Mouse (Mus musculus) midbrain, embryonic 15.5 days (tissue): ENCODE results near the gene Ccz1. TPM values are rescaled to one million over a fixed set of nuclear protein-coding genes. Genes with fewer than 3 reads are reported as not detected.
A peak's percentile ranks its signal among the peaks of the same experiment; 100 is the strongest.
"Not testable (repeated sequence)": the region's sequence is repeated elsewhere in the genome, so short reads cannot be mapped to it uniquely, and the experiment has no call there.

Experiments
- ATAC-seq: fragments of 200-750 bp; cut with Nextera tagmentation; replicated peaks from 2 replicates; pipeline ENCODE4 v1.8.0; 2017; ENCODE audit warnings: moderate TSS enrichment
- H3K27ac ChIP-seq: fragments of 300-500 bp; sonication (generic); 2 replicates; pipeline ENCODE4 v1.5.1; 2015; ENCODE audit warnings: mild to moderate bottlenecking, inconsistent platforms
- H3K27me3 ChIP-seq: fragments of 300-500 bp; sonication (generic); replicated peaks from 2 replicates; pipeline ENCODE4 v1.6.1; 2015; ENCODE audit warnings: inconsistent platforms
- H3K36me3 ChIP-seq: fragments of 300-500 bp; sonication (generic); replicated peaks from 2 replicates; pipeline ENCODE4 v1.6.1; 2015; ENCODE audit warnings: inconsistent platforms
- H3K4me1 ChIP-seq: fragments of 300-500 bp; sonication (generic); 2 replicates; pipeline ENCODE4 v1.6.1; 2015; ENCODE audit warnings: inconsistent platforms
- H3K4me2 ChIP-seq: fragments of 300-500 bp; sonication (generic); 2 replicates; pipeline ENCODE4 v1.6.1; 2015; ENCODE audit warnings: inconsistent platforms, mild to moderate bottlenecking, moderate library complexity
- H3K4me3 ChIP-seq: fragments of 300-500 bp; sonication (generic); 2 replicates; pipeline ENCODE4 v1.5.1; 2015; ENCODE audit warnings: mild to moderate bottlenecking, inconsistent platforms
- H3K9ac ChIP-seq: fragments of 300-500 bp; sonication (generic); 2 replicates; pipeline ENCODE4 v1.6.1; 2015; ENCODE audit warnings: mild to moderate bottlenecking, inconsistent platforms
- H3K9me3 ChIP-seq: fragments of 300-500 bp; sonication (generic); 2 replicates; pipeline ENCODE4 v1.6.1; 2016; ENCODE audit warnings: inconsistent platforms
- WGBS: fragments of 180-500 bp; shearing (Covaris S2); methylation state at CpG from one replicate; pipeline ENCODE4 v1.1.7; 2015; ENCODE audit warnings: mixed read lengths; 5-methylcytosine and 5-hydroxymethylcytosine counted together
- polyA plus RNA-seq: library from polyadenylated mRNA; unstranded; fragments of >200 nt; fragmentation: Nextera tagmentation; extraction: Ambion mirVana; gene quantifications from 2 replicates; pipeline ENCODE4 v1.2.1, GENCODE M21; 2015

Gene Ccz1
- polyA plus RNA-seq, 1 experiment from 2014 or later: 77.7 TPM

GRCm38 (mm10) chr5:144032491-144032890, 17.8 kb upstream of the Ccz1 start:
- Histone ChIP-seq H3K4me3 (no peak overlapping the region), H3K36me3 (no peaks in the 10 kb centered on the region), H3K27ac (no peak overlapping the region), H3K4me1 (no peaks in the 10 kb centered on the region), H3K4me2 (no peak overlapping the region), H3K9me3 (no peaks in the 10 kb centered on the region), H3K27me3 (no peaks in the 10 kb centered on the region), H3K9ac (no peak overlapping the region)
- no peak for ATAC-seq
- WGBS: 90% methylated on average over 7 of the region's 7 CpGs

GRCm38 (mm10) chr5:144026620-144027263, 12.1 kb upstream of the Ccz1 start, which contains the start of gene Ocm:
Ocm (minus strand) TSS chr5:144026670.
- Histone ChIP-seq H3K9me3 (no peaks in the 10 kb centered on the region), H3K36me3 (no peaks in the 10 kb centered on the region), H3K27me3 (no peaks in the 10 kb centered on the region), H3K4me2 (no peak within 1 kb of the TSS), H3K4me3 (no peak within 1 kb of the TSS), H3K9ac (no peak within 1 kb of the TSS), H3K27ac (no peak within 1 kb of the TSS), H3K4me1 (no peaks in the 10 kb centered on the region)
- WGBS: 78% methylated on average over 11 of the region's 11 CpGs
- ATAC-seq: no peak

GRCm38 (mm10) chr5:144015845-144016244, 1.2 kb upstream of the Ccz1 start:
- Histone ChIP-seq H3K4me3 (no peak overlapping the region), H3K4me2 (no peak overlapping the region), H3K27ac (no peak overlapping the region), H3K36me3 (peaks cover 12% of the 10 kb centered on the region; the same call in 1 of the 2 replicates), H3K27me3 (no peaks in the 10 kb centered on the region), H3K9ac (no peak overlapping the region), H3K9me3 (no peaks in the 10 kb centered on the region), H3K4me1 (peaks cover 12% of the 10 kb centered on the region)
- no peak for ATAC-seq
- 93% methylated on average over 9 of the region's 9 CpGs for WGBS

GRCm38 (mm10) chr5:144015312-144015650, 604 bp upstream of the Ccz1 start:
- ATAC-seq: peak; percentile 46; the same call in 1 of the 2 replicates

GRCm38 (mm10) chr5:144013366-144014134, 1.1 kb downstream of the Ccz1 start:
- WGBS: 70% methylated on average over 13 of the region's 13 CpGs
- H3K27ac ChIP-seq, H3K27me3 ChIP-seq, H3K9me3 ChIP-seq, ATAC-seq: not testable (repeated sequence)
- Histone ChIP-seq H3K9ac (0 out of 2 replicates have a peak overlapping the region, but pooled peaks have one; percentile 96), H3K4me2 (peak overlapping the region; percentile 53), H3K36me3 (peaks cover 29% of the 10 kb centered on the region), H3K4me3 (peak overlapping the region; percentile 94), H3K4me1 (peaks cover 12% of the 10 kb centered on the region)

More at GRCm38 (mm10) chr5:144015312-144015650, 604 bp upstream of the Ccz1 start:
- no peaks in the 10 kb centered on the region for H3K27me3 ChIP-seq
- no peaks in the 10 kb centered on the region for H3K9me3 ChIP-seq
- H3K4me3 ChIP-seq: peak overlapping the region; percentile 94
- 81% methylated on average over 3 of the region's 3 CpGs for WGBS
- peaks cover 12% of the 10 kb centered on the region for H3K4me1 ChIP-seq
- peak overlapping the region; percentile 53 for H3K4me2 ChIP-seq
- no peak overlapping the region for H3K9ac ChIP-seq
- peaks cover 18% of the 10 kb centered on the region; the same call in 1 of the 2 replicates for H3K36me3 ChIP-seq
- no peak overlapping the region for H3K27ac ChIP-seq

GRCm38 (mm10) chr5:144002461-144003192, 12.1 kb downstream of the Ccz1 start:
- H3K36me3 ChIP-seq: peaks cover 62% of the 10 kb centered on the region

GRCm38 (mm10) chr5:143999409-143999808, 15.3 kb downstream of the Ccz1 start:
- 89% methylated on average over 1 of the region's 1 CpGs for WGBS
- no peak overlapping the region for H3K27ac ChIP-seq
- H3K4me3 ChIP-seq: no peak overlapping the region
- no peaks in the 10 kb centered on the region for H3K4me1 ChIP-seq
- no peak overlapping the region for H3K9ac ChIP-seq
- H3K36me3 ChIP-seq: peaks cover 71% of the 10 kb centered on the region
- no peaks in the 10 kb centered on the region for H3K27me3 ChIP-seq
- no peaks in the 10 kb centered on the region for H3K9me3 ChIP-seq
- no peak overlapping the region for H3K4me2 ChIP-seq
- ATAC-seq: no peak

More at GRCm38 (mm10) chr5:144002461-144003192, 12.1 kb downstream of the Ccz1 start:
- Histone ChIP-seq H3K9ac (no peak overlapping the region), H3K27me3 (no peaks in the 10 kb centered on the region), H3K4me3 (no peak overlapping the region), H3K27ac (no peak overlapping the region), H3K4me1 (no peaks in the 10 kb centered on the region), H3K4me2 (no peak overlapping the region), H3K9me3 (no peaks in the 10 kb centered on the region)
- WGBS: 94% methylated on average over 15 of the region's 15 CpGs
- ATAC-seq: no peak

- H3K27me3 ChIP-seq: no peaks in the 10 kb centered on the region
- no peak for ATAC-seq
- no peaks in the 10 kb centered on the region for H3K4me1 ChIP-seq
- 81% methylated on average over 11 of the region's 11 CpGs for WGBS
- H3K9me3 ChIP-seq: no peaks in the 10 kb centered on the region
- H3K4me3 ChIP-seq: no peak overlapping the region
- no peak overlapping the region for H3K27ac ChIP-seq
- H3K36me3 ChIP-seq: peaks cover 78% of the 10 kb centered on the region
- H3K4me2 ChIP-seq: no peak overlapping the region
- no peak overlapping the region for H3K9ac ChIP-seq
Measured at GRCm38 (mm10) chr5:143994632-143995365, 19.9 kb downstream of the Ccz1 start.

GRCm38 (mm10) chr5:143993849-143994248, 20.8 kb downstream of the Ccz1 start:
- peaks cover 78% of the 10 kb centered on the region for H3K36me3 ChIP-seq
- no peaks in the 10 kb centered on the region for H3K4me1 ChIP-seq
- no peak overlapping the region for H3K9ac ChIP-seq
- H3K4me2 ChIP-seq: no peak overlapping the region
- H3K9me3 ChIP-seq: no peaks in the 10 kb centered on the region
- H3K27ac ChIP-seq: no peak overlapping the region
- H3K4me3 ChIP-seq: no peak overlapping the region
- ATAC-seq: no peak
- WGBS: 93% methylated on average over 5 of the region's 5 CpGs
- no peaks in the 10 kb centered on the region for H3K27me3 ChIP-seq

GRCm38 (mm10) chr5:143993260-143993659, 21.4 kb downstream of the Ccz1 start:
- no peak overlapping the region for H3K9ac ChIP-seq
- 90% methylated on average over 8 of the region's 8 CpGs for WGBS

GRCm38 (mm10) chr5:143992661-143993060, 22.0 kb downstream of the Ccz1 start:
- Histone ChIP-seq H3K4me1 (no peaks in the 10 kb centered on the region), H3K36me3 (peaks cover 75% of the 10 kb centered on the region), H3K9me3 (no peaks in the 10 kb centered on the region), H3K9ac (no peak overlapping the region), H3K4me2 (no peak overlapping the region), H3K4me3 (no peak overlapping the region), H3K27ac (no peak overlapping the region), H3K27me3 (no peaks in the 10 kb centered on the region)
- no peak for ATAC-seq
- WGBS: 90% methylated on average over 10 of the region's 10 CpGs

More at GRCm38 (mm10) chr5:143993260-143993659, 21.4 kb downstream of the Ccz1 start:
- no peak overlapping the region for H3K4me2 ChIP-seq
- H3K4me1 ChIP-seq: no peaks in the 10 kb centered on the region
- H3K4me3 ChIP-seq: no peak overlapping the region
- no peaks in the 10 kb centered on the region for H3K9me3 ChIP-seq
- no peaks in the 10 kb centered on the region for H3K27me3 ChIP-seq
- ATAC-seq: no peak
- H3K27ac ChIP-seq: no peak overlapping the region
- H3K36me3 ChIP-seq: peaks cover 75% of the 10 kb centered on the region

GRCm38 (mm10) chr5:143990086-143990485, 24.6 kb downstream of the Ccz1 start:
- H3K4me1 ChIP-seq: no peaks in the 10 kb centered on the region
- H3K4me2 ChIP-seq: no peak overlapping the region
- H3K9me3 ChIP-seq: no peaks in the 10 kb centered on the region
- no peaks in the 10 kb centered on the region for H3K27me3 ChIP-seq
- H3K4me3 ChIP-seq: no peak overlapping the region
- H3K27ac ChIP-seq: no peak overlapping the region
- no peak overlapping the region for H3K9ac ChIP-seq
- ATAC-seq: no peak
- H3K36me3 ChIP-seq: peaks cover 84% of the 10 kb centered on the region
- WGBS: 90% methylated on average over 11 of the region's 11 CpGs
